Mouse (Mus musculus): ENCODE measurements around the gene Dyrk3.

Dyrk3 gene

GRCm38 (mm10) chr1:131138191-131139016 lies at the start of gene Dyrk3:
Dyrk3 (minus strand) TSS chr1:131138340.
- in situ Hi-C loops (cut with MboI, MseI) = no loop called here

- in situ Hi-C loops (cut with MboI, MseI) = loop anchor here (5.0 kb wide), 1 partner anchor 196 kb away; no protein-coding TSS in a partner anchor
Measured at GRCm38 (mm10) chr1:131187856-131188255, 49.7 kb upstream of the Dyrk3 start.

- in situ Hi-C loops (cut with MboI, MseI) = loop anchor here (5.0 kb wide), 1 partner anchor 195 kb away; no protein-coding TSS in a partner anchor
Measured at GRCm38 (mm10) chr1:131186995-131187394, 48.9 kb upstream of the Dyrk3 start.

- in situ Hi-C loops (cut with MboI, MseI) = loop anchor here (5.0 kb wide), 1 partner anchor 194 kb away; no protein-coding TSS in a partner anchor
Measured at GRCm38 (mm10) chr1:131185821-131186506, 47.8 kb upstream of the Dyrk3 start.

GRCm38 (mm10) chr1:131184956-131185660 lies 47.0 kb upstream of the Dyrk3 start:
- in situ Hi-C loops (cut with MboI, MseI) = loop anchor here (5.0 kb wide), 1 partner anchor 193 kb away; no protein-coding TSS in a partner anchor

- in situ Hi-C loops (cut with MboI, MseI) = no loop called here
Measured at GRCm38 (mm10) chr1:131184253-131184955, 46.3 kb upstream of the Dyrk3 start.

- in situ Hi-C loops (cut with MboI, MseI) = no loop called here
Measured at GRCm38 (mm10) chr1:131183201-131183600, 45.1 kb upstream of the Dyrk3 start.

- in situ Hi-C loops (cut with MboI, MseI) = no loop called here
Measured at GRCm38 (mm10) chr1:131181642-131182527, 43.7 kb upstream of the Dyrk3 start.

- in situ Hi-C loops (cut with MboI, MseI) = no loop called here
Measured at GRCm38 (mm10) chr1:131180386-131180785, 42.2 kb upstream of the Dyrk3 start.

- in situ Hi-C loops (cut with MboI, MseI) = loop anchor here (5.0 kb wide), 1 partner anchor 34 kb away; no protein-coding TSS in a partner anchor
Measured at GRCm38 (mm10) chr1:131178083-131178482, 39.9 kb upstream of the Dyrk3 start.

GRCm38 (mm10) chr1:131177249-131177648 lies 39.1 kb upstream of the Dyrk3 start:
- in situ Hi-C loops (cut with MboI, MseI) = loop anchor here (5.0 kb wide), 1 partner anchor 35 kb away; no protein-coding TSS in a partner anchor

GRCm38 (mm10) chr1:131175819-131176218 lies 37.7 kb upstream of the Dyrk3 start:
- in situ Hi-C loops (cut with MboI, MseI) = loop anchor here (5.0 kb wide), 1 partner anchor 36 kb away; no protein-coding TSS in a partner anchor

GRCm38 (mm10) chr1:131175189-131175588 lies 37.0 kb upstream of the Dyrk3 start:
- in situ Hi-C loops (cut with MboI, MseI) = loop anchor here (5.0 kb wide), 1 partner anchor 37 kb away; no protein-coding TSS in a partner anchor

GRCm38 (mm10) chr1:131174299-131174861 lies 36.2 kb upstream of the Dyrk3 start:
- in situ Hi-C loops (cut with MboI, MseI) = loop anchor here (5.0 kb wide), 1 partner anchor 88 kb away; no protein-coding TSS in a partner anchor

GRCm38 (mm10) chr1:131173809-131174208 lies 35.7 kb upstream of the Dyrk3 start:
- in situ Hi-C loops (cut with MboI, MseI) = loop anchor here (5.0 kb wide), 1 partner anchor 88 kb away; no protein-coding TSS in a partner anchor

- in situ Hi-C loops (cut with MboI, MseI) = loop anchor here (5.0 kb wide), 1 partner anchor 89 kb away; no protein-coding TSS in a partner anchor
Measured at GRCm38 (mm10) chr1:131173001-131173400, 34.9 kb upstream of the Dyrk3 start.

GRCm38 (mm10) chr1:131167612-131168011 lies 29.5 kb upstream of the Dyrk3 start:
- in situ Hi-C loops (cut with MboI, MseI) = no loop called here

- in situ Hi-C loops (cut with MboI, MseI) = no loop called here
Measured at GRCm38 (mm10) chr1:131164427-131164826, 26.3 kb upstream of the Dyrk3 start.

- in situ Hi-C loops (cut with MboI, MseI) = no loop called here
Measured at GRCm38 (mm10) chr1:131161091-131161490, 23.0 kb upstream of the Dyrk3 start.

All from T-helper 2 cell (primary cell).